Mouse (Mus musculus) small intestine, adult 10 weeks (tissue): ENCODE measurements around the gene Iqch. TPM values are rescaled to one million over a fixed set of nuclear protein-coding genes. Genes with fewer than 3 reads are reported as not detected.

Experiments used
- polyA plus RNA-seq: library from polyadenylated mRNA; stranded (reverse); fragments of 350-450 nt; fragmentation: Illumina TruSeq; extraction: RNeasy Lipid Tissue Mini Kit (QIAGEN cat#74804); gene quantifications from one replicate; pipeline ENCODE4 v1.2.3, GENCODE M21; 2014; ENCODE audit warnings: low replicate concordance

Gene Iqch
- not detected for polyA plus RNA-seq

DNA sequence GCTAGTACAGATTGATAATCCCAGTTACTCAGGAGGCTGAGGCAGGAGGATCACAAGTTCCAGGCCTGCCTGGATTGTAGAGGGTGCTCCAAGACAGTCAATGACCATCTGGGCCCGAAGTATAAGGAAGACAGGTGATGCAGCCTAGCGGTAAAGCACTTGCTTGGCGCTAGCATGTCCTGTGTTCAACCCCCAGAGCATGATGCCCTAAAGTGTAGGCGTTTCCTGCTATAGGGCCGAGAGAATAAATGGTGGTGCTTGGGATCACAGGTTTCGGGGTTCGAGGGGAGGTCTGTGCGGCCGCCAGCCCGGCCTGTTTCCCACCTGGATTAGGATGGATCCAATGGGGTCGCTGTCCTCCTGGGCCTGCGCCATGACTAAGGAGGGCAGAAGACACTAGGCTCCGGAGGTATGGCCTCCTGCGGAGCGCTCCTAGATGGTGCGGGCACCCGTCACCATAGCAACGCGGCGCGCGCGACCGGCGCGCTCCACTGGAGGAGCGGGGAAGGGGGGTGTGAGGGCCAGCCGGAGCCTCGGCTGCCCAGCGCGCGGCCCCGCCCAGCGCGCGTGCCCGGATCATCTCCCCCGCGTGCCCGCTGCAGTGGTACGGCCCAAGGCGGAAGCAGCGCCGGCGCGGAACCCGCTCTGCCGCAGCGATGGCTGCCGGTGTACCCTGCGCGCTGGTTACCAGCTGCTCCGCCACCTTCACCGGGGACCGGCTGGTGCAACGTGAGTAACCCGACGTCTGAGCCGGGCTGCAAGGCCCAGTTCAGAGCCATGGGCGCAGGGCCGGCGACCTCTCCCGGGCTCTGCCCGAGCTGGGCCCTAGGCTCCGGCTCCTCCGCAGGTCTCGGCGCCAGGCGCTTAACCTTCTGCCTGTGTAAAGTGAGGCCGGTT, at the start of gene Iqch, which contains the start of gene Aagab:
Gene Iqch (minus strand): TSS at position 451 of the 897 bp plus-strand sequence.
Gene Aagab (plus strand): TSS at position 618 of the 897 bp plus-strand sequence.

GRCm38 (mm10) chr9:63398611-63399462, 203.5 kb downstream of the Iqch start, which contains the start of gene 2300009A05Rik:
Gene 2300009A05Rik, minus strand, starts transcription at chr9:63399246.

DNA sequence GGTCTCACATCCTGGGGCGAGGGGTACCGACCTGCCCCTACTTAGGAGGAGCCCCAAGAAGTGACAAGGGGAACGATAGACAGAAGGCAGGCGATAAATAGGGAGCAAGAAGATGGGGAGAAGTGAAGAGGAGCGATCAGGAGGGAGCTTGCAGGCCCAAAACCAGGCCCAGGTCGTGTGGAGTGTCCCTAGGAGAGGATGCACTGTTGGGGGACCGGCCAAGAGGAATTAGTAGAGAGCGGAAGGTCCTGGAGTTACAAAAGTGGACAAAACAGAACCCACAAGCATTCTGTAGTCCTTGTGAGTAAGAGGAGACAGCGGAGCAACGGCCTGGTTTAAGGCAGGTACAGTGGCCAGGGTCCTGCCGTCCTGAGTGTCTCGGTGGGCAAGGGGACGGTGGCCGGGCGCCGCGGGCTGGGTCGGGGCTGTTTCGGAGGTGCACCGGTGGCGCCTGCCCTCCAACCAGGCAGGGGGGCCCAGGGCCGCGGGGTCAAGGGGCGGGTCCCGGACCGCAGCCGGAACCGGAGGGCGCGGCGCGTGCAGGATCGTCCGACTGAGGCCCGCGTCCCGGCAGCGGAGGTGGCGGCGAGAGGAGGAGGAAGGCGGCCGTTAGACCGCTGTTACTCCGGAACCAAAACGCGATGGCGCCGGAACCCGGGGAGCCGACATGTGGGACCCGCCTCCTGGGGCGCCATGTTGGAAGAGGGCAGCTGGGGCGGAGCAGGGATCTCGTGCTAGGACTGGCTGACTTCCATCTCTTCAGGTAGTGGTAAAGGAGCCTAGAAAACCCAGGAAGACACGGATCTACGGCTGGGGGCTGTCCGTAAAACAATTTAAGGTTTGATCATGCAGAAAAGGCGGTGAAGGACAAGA, 224.8 kb downstream of the Iqch start, which contains the start of gene Map2k5:
Gene Map2k5 (minus strand): TSS at position 633 of the 873 bp plus-strand sequence.

Other genes with a start within 250 kb of the Iqch start
- gene Map2k5, start 224.6 kb downstream of the Iqch start, polyA plus RNA-seq: 7.8 TPM
- 39.1 TPM for gene 2300009A05Rik, start 203.2 kb downstream of the Iqch start, polyA plus RNA-seq
- gene Aagab, start 167 bp upstream of the Iqch start, polyA plus RNA-seq: 9.2 TPM
- gene Smad3, start 155.5 kb upstream of the Iqch start, polyA plus RNA-seq: 6.5 TPM